Mouse (Mus musculus) olfactory bulb, adult 2 months (tissue): ENCODE results near the gene Chd1l. TPM values are rescaled to one million over a fixed set of nuclear protein-coding genes. Genes with fewer than 3 reads are reported as not detected.

ENCODE experiments used
- H3K27ac ChIP-seq: fragments of 200-500 bp; 2 replicates; pipeline ENCODE4 v1.5.1; 2012; ENCODE audit warnings: low read depth, low read length; ENCODE audit not compliant: insufficient read depth
- H3K4me1 ChIP-seq: fragments of 200-500 bp; 2 replicates; pipeline ENCODE4 v1.6.1; 2012; ENCODE audit warnings: low read length; ENCODE audit not compliant: control insufficient read depth, insufficient read depth
- H3K4me3 ChIP-seq: fragments of 200-500 bp; 2 replicates; pipeline ENCODE4 v1.5.1; 2012; ENCODE audit warnings: mild to moderate bottlenecking, low read depth, low read length, moderate library complexity; ENCODE audit not compliant: insufficient read depth
- CTCF ChIP-seq: fragments of 200-500 bp; IDR thresholded peaks from 2 replicates; pipeline ENCODE4 v1.5.1; 2012; ENCODE audit warnings: low read depth, mild to moderate bottlenecking, low read length, moderate library complexity; ENCODE audit not compliant: insufficient read depth
- POLR2A ChIP-seq: fragments of 200-500 bp; IDR thresholded peaks from 2 replicates; pipeline ENCODE4 v1.6.1; 2012; ENCODE audit warnings: mild to moderate bottlenecking, low read depth, low read length, moderate library complexity; ENCODE audit not compliant: insufficient read depth
- WGBS: fragments of 180-500 bp; shearing (Covaris S2); methylation state at CpG from one replicate; pipeline ENCODE4 v1.1.7; 2018; 5-methylcytosine and 5-hydroxymethylcytosine counted together
- polyA plus RNA-seq: library from polyadenylated mRNA; stranded (reverse); fragments of >200 nt; gene quantifications from 2 replicates; pipeline ENCODE4 v1.2.4, GENCODE M21; 2012; ENCODE audit warnings: low replicate concordance; ENCODE audit not compliant: missing spikeins, insufficient read depth, insufficient read length

The Chd1l gene
- polyA plus RNA-seq, 1 experiment: not detected

DNA sequence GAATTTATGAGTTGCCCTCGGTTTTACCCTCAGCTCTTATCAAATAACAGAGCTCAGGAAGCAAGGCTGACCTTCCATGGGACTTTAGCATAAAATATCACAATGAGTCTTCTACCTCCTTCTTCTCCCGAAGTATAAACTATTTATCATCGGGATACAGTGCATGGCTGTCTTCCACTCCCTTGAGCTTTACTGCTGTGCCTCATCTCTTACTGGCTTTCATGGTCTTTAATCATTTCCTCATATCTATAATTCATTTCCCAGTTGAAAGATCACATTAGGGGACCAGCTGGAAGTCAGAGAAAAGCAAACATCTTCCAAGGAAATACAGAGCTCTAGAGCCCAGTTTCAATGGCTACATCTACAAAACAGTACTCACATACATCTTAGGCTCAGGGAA is 39.0 kb upstream of the Chd1l start:
- 87% methylated on average over 3 of the region's 3 CpGs for WGBS
- H3K4me1 ChIP-seq: no peaks in the 10 kb centered on the region
- H3K27ac ChIP-seq: no peak overlapping the region
- H3K4me3 ChIP-seq: no peak overlapping the region
- no peak for TF ChIP-seq POLR2A
- no peak for TF ChIP-seq CTCF

GRCm38 (mm10) chr3:97648518-97648917 is 38.5 kb upstream of the Chd1l start:
- TF ChIP-seq CTCF (no peak), POLR2A (no peak)
- no peak overlapping the region for H3K27ac ChIP-seq
- no peaks in the 10 kb centered on the region for H3K4me1 ChIP-seq
- 52% methylated on average over 1 of the region's 1 CpGs for WGBS
- no peak overlapping the region for H3K4me3 ChIP-seq

DNA sequence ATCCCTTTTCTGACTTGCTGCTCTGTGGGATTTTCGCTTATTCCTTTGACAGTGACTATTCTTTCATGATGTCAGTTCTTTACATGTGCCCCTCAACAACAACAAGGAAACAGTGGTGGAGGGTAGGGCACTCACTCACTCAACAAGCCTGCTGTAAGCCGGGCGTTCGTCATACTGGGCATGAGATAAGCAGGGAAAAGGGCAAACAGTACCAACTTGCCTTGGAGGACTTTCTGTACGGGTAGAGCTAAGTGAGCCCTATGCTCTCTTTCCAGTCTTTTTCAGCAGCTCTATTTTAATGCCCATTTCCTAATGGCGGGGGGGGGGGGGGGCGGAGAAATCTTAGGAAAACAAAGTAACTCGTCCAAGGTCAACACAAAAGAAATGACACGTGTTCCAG is 32.0 kb upstream of the Chd1l start:
- no peaks in the 10 kb centered on the region for H3K4me1 ChIP-seq
- no peak overlapping the region for H3K27ac ChIP-seq
- TF ChIP-seq POLR2A (no peak), CTCF (no peak)
- 89% methylated on average over 9 of the region's 9 CpGs for WGBS
- H3K4me3 ChIP-seq: no peak overlapping the region

DNA sequence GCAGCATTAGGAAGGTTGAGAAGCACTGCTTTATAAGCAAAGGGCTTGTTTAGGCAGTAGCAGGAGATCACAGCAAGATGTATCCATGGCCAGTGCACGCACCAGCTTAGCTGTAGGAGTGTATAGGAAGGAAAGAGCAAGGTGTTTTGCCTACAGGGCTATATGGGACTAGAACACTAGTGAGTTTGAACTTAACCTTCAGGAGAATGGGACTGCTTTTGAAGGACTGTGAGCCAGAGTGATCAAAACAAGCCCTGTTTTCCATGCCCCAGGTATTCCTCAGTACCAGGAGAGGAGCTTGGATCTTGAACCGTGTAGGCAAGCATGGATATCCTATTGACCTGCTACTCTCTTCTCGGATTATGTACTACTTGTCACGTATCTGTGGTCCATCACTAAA is 31.4 kb upstream of the Chd1l start:
- WGBS: 94% methylated on average over 4 of the region's 4 CpGs
- H3K4me1 ChIP-seq: no peaks in the 10 kb centered on the region
- H3K4me3 ChIP-seq: no peak overlapping the region
- no peak for TF ChIP-seq CTCF
- no peak for TF ChIP-seq POLR2A
- H3K27ac ChIP-seq: no peak overlapping the region

- H3K27ac ChIP-seq: no peak overlapping the region
- no peak for TF ChIP-seq CTCF
- TF ChIP-seq POLR2A: no peak
- H3K4me3 ChIP-seq: no peak overlapping the region
- WGBS: 67% methylated on average over 3 of the region's 3 CpGs
- no peaks in the 10 kb centered on the region for H3K4me1 ChIP-seq
Observed at GRCm38 (mm10) chr3:97634288-97634761, 24.3 kb upstream of the Chd1l start.

- WGBS: 84% methylated on average over 4 of the region's 4 CpGs
- Histone ChIP-seq H3K27ac (no peak overlapping the region), H3K4me3 (no peak overlapping the region), H3K4me1 (peaks cover 4% of the 10 kb centered on the region; the same call in 1 of the 2 replicates)
- TF ChIP-seq POLR2A: no peak
- TF ChIP-seq CTCF: no peak
Observed at GRCm38 (mm10) chr3:97633456-97633855, 23.5 kb upstream of the Chd1l start.

DNA sequence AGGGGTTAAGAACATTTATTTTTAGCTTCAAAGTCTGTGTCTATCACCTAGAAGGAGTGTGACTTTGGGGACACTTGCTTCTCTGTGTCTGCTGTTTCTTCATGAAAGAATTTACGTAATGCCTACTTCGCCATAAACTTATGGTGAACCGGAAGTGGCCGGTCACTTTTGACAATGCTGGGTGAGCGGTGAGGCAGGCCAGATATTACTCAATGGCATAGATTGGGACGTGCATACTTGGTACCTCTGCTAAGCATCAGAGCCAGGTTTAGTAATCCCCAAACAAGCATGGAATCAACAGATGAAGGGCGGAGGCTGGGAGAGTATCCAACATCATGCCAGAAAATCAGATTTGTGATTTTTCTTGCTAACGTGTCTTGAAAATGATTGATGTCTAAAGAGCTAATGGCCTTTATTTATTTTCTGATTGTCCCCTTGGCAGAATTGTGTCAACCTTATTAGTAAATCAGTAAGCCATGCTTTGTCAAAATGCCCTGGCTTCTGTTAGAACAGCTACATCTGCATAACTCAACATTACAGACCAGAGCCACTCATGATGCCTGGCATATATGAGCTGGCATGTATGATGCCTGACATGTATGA is 21.4 kb upstream of the Chd1l start:
- 88% methylated on average over 8 of the region's 8 CpGs for WGBS
- no peak for TF ChIP-seq CTCF
- TF ChIP-seq POLR2A: no peak
- Histone ChIP-seq H3K27ac (no peak overlapping the region), H3K4me1 (peaks cover 4% of the 10 kb centered on the region; the same call in 1 of the 2 replicates), H3K4me3 (no peak overlapping the region)

DNA sequence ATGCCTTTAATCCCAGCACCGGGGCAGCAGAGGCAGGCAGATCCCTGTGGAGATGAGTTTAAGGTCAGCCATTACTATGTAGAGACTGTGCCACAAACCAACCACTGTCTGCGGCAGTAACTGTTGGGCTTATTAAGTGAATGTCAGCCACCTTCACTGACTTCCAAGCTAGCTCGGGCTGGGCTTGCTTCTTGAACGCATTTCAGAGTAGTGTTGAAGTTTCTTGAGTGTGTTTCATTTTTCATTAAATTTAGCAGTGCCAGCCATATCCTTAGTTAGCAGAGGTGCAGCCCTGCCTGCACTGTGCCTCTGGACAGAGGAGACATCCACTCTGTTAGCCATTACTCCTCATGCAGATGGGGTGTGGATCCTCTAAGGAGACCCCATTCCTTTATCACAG is 20.7 kb upstream of the Chd1l start:
- TF ChIP-seq POLR2A: no peak
- TF ChIP-seq CTCF: no peak

DNA sequence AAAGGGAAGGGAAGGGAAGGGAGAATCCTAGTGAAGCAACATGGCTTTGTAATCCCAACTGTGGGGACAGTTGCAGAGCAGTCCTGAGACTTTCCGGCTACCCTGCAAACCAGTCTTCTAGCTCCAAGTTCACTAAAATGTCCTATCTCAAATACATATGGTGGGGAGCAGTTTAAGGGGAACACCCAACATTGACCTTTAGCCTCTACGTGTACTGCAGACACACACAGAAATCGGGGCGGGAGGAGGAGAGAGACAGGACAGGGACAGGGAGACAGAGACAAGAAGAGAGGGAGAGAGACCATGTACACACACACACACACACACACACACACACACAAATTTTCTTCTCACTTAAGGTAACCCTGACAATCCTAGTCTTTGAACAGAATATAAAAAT is 19.9 kb upstream of the Chd1l start:
- 89% methylated on average over 4 of the region's 4 CpGs for WGBS
- Histone ChIP-seq H3K4me3 (no peak overlapping the region), H3K27ac (no peak overlapping the region), H3K4me1 (peaks cover 4% of the 10 kb centered on the region; the same call in 1 of the 2 replicates)
- no peak for TF ChIP-seq POLR2A
- TF ChIP-seq CTCF: no peak

More for the DNA sequence above, 20.7 kb upstream of the Chd1l start:
- WGBS: 98% methylated on average over 4 of the region's 4 CpGs
- Histone ChIP-seq H3K27ac (no peak overlapping the region), H3K4me3 (no peak overlapping the region), H3K4me1 (peaks cover 4% of the 10 kb centered on the region; the same call in 1 of the 2 replicates)

GRCm38 (mm10) chr3:97628391-97629001 is 18.5 kb upstream of the Chd1l start, which contains the start of gene Fmo5:
Fmo5 (plus strand) TSS chr3:97628804.
- Histone ChIP-seq H3K4me3 (peak within 1 kb of the TSS; percentile 23), H3K4me1 (peaks cover 4% of the 10 kb centered on the region; the same call in 1 of the 2 replicates), H3K27ac (no peak within 1 kb of the TSS)
- no peak for TF ChIP-seq POLR2A
- TF ChIP-seq CTCF: no peak
- WGBS: 14% methylated on average over 18 of the region's 18 CpGs
